Mouse (Mus musculus): ENCODE measurements around the gene Cdc42se2. TPM values are rescaled to one million over a fixed set of nuclear protein-coding genes. Genes with fewer than 3 reads are reported as not detected.

The Cdc42se2 gene
- 100 to 1,000 TPM; 138 to 151 TPM for total RNA-seq (2021)
- long read RNA-seq, transcript Cdc42se2-201 (6 exons, 3,069 nt), result major isoform, 166 of 222 reads
- long read RNA-seq, partial matches to known transcripts, result 3 of 222 reads
- long read RNA-seq, other reads (novel, unspliced or antisense), result 52 of 222 reads

DNA sequence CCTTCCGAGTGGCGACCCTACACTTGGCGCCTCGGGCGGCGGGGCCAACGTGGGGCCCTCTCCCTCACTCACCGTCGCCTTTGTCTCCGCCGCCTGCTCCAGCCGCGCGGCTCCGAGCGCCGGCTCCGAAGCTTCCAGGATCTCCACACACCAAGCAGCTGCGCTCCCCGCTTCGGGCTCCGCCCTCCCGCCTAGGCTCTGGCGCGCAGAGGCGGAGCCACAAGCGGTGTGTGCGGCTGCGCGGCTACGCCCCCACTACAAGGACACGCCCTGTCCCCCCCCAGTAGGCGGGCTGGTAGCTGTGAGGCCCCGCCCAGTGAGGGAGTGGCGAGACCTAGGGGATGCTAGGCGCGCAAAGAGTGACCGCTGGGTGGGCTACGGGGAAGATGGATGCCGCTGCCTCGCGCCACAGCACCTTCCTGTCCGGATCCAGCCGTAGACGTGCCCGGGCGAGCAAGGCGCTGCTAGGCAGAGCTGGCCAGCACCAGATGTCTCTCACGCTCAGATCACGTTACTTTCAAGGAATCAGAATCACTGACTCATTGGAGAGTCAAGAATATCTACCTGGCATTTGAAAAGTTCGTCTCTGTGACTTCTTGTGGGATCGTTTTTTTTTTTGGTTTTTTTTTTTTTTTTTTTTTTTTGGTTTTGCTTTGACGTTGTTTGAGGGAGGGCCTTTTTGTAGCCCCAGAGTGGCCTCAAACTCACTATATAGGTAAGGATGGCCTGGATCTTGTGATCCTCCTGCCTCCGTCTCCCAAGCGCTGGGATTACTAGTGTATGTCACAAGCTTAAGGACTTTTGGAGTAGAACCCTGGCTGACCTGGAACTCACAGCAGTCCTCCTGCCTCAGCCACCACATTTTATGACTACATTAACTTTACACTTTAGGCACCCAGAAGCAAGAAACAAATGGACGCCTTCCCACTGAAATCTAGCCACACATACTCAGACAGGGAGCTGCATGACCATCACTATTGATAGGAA, at the start of gene Cdc42se2:
Cdc42se2 (minus strand) TSS at position 188 of the 987 bp plus-strand sequence.
- peak; percentile 95 to 98 for DNase-seq (ENCODE audit: low spot score in 2 of 2)

DNA sequence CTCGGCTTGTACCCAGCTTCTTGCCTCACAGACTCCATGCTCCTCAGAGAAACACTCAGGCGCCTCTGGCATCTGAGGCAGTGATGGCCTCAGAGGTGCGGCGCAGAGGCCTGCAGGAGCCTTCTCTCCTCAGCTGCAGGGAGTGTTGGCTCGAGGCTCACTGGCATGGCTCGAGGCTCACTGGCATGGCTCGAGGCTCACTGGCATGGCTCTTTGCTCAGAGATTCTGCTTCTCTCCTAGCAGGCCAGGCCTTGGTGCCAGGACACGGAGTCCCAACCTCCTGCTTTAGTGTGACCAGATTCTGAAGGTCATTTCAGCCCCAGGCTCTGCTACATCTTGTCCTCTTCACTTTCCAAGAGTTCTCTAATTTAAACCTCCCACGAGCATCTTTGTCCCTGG, 48.6 kb upstream of the Cdc42se2 start:
- peak; percentile 44 to 60 for DNase-seq (ENCODE audit: low spot score in 2 of 2)

DNA sequence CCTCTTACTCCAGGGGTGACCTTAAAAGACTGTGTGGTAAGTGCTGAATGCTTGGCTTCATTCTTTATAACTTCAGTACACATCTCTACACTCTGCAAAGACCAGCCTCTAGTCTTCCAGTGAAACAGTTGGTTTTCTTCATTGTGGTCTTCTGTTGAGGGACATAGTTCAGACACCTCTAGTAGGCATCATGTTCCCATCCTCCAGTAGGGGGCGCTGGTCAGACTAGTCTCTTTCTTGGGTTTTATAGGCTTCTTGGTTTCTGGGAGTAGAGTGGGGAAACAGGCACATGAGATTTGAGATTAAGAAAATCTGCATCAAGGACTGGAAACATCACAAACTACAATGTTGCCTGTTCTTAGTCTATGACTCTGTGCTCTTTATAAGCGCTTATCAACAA, 47.1 kb upstream of the Cdc42se2 start:
- no peak for DNase-seq (ENCODE audit: low spot score in 2 of 2)

DNA sequence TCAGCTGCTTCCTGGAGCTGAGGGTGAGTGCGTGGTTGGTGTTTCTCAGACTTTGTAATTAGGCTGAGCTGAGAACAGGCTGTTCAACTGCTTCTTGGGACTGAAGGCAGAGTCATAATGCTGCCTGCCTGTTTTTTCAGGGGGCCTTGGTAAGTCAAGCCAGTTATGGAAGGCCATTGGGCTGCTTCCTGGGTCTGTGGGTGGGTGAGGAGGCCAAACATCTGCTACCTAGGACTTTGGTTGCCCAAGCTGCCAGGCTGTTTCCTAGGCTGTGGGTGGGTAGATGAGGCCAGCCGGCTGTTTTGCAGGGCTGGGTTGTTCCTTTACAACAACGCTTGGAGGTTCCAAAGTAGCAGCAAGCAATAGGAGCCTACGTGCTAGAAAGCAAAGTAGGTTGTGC, 46.4 kb upstream of the Cdc42se2 start:
- DNase-seq (ENCODE audit: low spot score in 2 of 2), result peak; percentile 41 to 46

DNA sequence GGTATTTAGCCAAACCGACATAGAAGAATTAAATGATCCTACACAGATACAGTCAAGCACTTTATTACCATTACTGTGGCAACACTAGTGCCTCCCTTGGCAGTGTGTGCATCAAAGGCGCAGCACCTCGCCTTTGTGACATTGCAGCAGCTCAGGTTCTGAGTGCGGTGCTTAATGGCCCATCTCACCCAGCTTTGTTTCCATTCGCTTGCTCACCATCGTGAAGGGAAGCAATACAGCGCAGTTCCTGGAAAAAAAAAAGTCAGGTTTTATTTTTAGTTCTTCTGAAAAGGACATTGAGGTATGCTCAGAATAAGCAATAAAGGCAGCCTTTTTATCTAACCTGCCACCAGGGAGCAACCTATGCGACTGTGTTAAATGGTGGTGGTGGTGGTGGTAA, 39.3 kb upstream of the Cdc42se2 start:
- no peak for DNase-seq (ENCODE audit: low spot score in 2 of 2)

DNA sequence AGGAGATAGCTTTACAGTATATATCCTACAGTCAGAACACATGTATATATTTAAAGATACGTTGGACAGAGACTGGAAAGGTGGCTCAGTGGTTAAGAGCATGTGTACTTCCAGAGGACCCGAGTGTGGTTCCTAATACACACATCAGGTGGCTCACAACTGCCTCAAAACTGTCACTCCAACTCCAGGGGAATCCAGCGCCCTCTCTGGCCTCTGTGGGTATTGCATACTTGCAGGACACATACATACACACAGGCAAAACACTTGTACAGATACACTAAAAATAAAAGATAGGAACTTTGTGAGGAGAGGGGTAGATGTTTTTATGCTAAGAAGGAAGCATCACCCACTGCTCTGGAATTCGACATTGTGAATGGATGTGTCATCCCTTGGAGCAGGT, 38.3 kb upstream of the Cdc42se2 start:
- no peak for DNase-seq (ENCODE audit: low spot score in 2 of 2)

DNA sequence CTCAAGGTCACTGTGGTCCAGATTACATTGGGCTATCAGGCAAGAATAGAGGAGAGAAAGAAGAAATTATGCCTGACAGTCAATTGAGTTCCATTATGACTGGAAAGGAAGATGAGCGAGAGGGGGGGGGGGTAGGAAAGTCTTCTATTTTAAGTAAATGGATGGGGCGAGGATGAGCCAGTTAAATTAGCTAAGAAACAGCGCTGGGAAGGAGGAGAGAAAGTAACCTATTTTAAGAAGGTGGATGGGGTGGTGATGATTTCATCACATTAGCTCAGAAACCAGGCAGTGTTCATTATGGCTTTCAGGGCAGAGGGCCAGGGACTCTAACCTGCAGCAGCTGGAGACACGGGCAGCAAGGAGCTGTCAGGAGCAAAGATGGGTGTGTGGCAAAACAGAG, 36.0 kb upstream of the Cdc42se2 start:
- no peak for DNase-seq (ENCODE audit: low spot score in 2 of 2)

DNA sequence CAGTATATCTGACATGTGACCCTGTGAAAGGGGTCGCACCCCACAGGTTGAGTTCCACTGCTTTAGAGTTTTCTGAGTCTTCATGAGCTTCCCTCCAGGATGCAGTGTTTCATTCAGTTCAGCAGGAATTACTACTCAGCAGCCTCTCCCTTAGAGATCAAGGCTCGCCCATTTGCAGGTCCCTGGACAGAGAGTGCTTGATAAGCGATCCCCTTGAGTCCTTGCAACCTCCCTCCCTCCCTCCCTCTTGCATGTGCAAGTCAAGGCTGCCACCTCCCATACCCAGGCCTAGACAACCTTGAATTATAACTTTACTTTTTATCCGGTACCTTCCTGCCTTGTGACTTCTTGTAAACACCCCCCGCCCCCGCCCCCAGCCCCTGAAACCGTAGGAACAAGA, 32.0 kb upstream of the Cdc42se2 start:
- DNase-seq (ENCODE audit: low spot score in 2 of 2), result no peak

DNA sequence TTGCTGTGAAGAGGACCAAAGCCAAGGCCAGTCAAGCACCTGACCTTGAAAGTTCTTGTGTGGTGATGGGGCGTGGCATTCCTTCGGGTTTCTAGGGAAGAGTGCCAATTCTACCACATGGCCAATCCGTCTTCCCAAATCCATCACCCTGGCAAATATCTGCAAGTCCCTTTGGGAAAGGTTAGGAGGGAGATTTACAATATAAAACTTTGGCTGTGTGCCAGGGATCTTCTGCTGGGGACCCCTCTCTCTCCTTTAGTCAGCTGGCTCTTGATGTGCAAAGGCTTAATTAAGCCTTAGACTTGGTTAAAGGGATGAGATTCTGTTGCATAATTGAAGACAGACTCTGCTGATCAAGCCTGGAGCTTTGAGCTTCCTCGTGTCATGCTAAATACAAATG, 30.0 kb upstream of the Cdc42se2 start:
- no peak for DNase-seq (ENCODE audit: low spot score in 2 of 2)

DNA sequence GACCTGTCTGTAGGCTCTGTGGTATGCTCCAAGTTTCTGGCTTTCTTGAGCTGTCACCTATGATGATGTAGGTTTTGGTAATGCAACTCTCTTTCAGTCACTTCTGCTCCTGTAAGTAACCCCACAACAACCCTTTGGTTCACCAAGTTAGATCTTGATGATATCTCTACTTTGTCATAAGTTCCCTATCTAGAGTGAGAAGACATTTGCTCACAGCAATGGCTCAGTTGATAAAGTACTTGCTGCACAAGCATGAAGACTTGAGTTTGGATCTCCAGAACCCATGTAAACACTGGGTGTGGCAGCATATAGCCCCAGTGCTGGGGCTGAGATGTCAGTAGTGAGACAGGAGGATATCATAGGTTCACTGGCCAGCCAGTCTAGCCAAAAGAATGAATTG, 28.2 kb upstream of the Cdc42se2 start:
- DNase-seq (ENCODE audit: low spot score in 2 of 2), result no peak

DNA sequence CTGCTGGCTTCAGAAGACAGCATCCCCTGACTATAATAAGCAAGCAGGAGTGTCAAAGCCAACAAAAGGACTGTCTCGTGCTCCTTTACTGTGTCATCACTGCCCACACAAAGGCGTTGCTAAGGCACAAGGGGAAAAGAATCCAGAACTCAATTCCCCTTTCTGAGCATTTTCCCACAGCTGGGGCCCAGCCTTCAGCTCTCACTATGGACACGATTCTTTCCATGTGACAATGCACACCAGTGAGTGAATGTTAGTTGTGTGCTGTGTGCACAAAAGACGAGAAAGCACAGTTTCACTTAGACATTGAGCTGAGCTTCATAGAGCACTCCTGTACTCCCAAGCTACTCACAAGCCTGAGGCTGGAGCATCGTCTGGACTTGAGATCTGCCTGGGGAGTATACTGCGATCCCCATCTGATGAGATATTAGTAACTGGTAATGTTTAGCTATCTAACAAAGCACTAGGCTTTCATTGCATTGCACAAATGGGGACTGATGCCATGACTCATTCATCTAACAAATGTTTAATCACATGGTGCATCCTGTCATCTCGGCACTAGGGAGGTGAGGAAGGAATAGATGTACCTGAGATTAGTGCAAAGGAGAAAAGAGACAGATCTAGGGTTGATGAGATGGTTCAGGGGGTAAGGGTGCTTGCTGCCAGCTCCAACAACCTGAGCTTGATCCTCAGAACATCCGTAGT, 25.5 kb upstream of the Cdc42se2 start:
- DNase-seq (ENCODE audit: low spot score in 2 of 2), result peak in 1 of 2 experiments; percentile 29

DNA sequence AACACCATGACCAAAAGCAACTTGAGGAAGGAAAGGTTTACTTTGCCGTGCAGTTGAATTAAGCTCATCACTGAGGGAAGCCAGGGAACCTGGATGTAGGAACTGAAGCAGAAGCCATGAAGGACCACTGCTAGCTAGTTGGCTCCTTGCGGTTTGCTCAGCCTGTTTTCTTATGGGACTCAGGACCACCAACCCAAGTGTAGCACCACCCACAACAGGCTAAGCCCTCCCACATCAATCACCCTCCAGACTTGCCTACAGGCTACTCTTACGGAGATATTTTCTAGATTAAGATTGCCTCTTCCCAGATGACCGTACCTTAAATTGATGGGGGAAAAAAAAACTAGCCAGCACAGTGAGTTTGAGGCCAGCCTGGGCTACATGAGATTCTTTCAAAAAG, 24.8 kb upstream of the Cdc42se2 start:
- no peak for DNase-seq (ENCODE audit: low spot score in 2 of 2)

DNA sequence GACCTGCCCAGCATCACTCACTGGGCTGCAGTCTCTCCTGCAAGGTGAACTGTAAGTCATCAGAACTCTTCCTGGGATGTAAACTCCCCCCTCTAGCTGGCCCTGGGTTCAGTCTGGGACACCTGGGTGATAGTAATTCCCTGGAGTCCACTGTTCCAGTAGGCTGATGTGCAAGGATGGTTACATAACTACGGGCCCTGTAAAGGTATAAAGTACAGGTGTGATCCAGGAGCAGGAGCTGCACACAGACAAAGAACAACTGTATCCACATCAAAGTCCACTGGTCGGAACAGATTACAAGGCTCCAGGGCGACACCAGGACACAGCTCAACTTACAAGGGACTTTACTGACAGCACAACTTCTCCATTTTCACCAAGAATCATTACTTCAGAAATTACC, 23.6 kb upstream of the Cdc42se2 start:
- no peak for DNase-seq (ENCODE audit: low spot score in 2 of 2)

DNA sequence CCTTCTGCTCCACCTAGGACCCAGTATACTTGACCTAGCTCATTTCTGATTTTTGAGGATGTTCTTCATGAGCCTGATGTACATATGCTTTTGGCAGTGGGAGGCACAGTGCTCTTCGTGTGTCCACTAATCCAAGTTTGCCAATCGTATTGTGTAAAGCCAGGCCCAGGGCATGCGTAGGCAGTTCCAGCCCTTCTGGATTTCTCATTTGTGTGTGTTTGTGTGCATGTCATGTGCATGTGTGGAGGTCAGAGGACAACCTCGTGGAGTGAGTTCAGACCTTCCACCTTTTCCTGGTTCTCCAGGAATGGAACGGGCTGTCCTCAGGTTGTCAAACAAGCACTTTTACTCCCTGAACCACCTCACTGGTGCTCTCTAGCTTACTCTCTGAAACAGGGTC, 22.1 kb upstream of the Cdc42se2 start:
- no peak for DNase-seq (ENCODE audit: low spot score in 2 of 2)

DNA sequence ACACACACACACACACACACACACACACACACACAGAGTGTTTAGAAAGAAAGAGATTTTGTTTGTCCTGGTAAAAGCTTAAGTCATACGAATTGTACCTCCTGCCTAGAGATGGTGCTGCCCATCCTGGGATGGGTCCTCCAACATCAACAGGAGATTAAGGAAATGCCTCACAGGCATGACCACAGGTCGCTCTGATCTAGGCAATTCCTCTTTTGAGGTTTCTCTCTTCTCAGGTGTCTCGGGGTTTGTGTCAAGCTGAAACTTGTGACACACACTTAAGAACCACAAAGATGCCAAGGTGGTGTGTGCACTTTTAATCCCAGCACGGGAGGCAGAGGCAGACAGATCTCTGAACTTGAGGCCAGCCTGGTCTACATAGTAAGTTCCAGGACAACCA, 20.7 kb upstream of the Cdc42se2 start:
- DNase-seq (ENCODE audit: low spot score in 2 of 2), result no peak

DNA sequence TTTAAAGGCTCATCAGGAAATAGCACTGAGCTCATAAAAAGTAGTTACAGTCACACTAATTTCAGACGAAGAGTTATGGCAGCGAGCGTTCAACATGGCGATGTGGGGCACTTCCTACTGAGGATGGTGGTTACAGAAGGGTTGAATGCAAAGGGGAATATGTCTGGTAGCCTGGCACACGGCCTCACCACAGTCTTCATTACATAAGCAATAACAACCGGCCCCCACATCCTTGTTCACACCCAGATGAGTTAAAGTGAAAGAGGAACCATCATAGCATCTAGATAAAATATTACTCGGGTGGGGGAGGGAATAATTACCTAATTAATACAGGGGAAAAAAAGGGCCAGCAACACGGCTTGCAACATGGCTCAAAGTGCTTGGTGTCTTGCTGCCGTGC, 20.2 kb upstream of the Cdc42se2 start:
- DNase-seq (ENCODE audit: low spot score in 2 of 2), result no peak

DNA sequence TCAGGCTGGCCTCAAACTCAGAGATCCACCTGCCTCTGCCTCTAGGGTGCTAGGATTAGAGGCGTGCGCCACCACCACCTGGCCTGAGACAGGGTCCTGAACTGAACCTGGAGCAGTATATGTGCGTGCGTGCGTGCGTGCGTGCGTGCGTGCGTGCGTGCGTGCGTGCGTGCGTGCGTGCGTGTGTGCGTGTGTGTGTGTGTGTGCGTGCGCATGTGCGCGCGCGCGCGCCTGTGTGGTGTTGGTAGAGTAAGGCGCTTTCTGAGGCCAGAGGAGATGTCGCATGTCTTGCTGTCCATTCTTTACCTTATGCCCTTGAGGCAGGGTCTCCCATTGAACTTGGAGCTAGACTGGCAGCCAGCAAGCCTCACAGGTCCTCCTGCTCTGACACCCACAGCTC, 19.4 kb upstream of the Cdc42se2 start:
- no peak for DNase-seq (ENCODE audit: low spot score in 2 of 2)

DNA sequence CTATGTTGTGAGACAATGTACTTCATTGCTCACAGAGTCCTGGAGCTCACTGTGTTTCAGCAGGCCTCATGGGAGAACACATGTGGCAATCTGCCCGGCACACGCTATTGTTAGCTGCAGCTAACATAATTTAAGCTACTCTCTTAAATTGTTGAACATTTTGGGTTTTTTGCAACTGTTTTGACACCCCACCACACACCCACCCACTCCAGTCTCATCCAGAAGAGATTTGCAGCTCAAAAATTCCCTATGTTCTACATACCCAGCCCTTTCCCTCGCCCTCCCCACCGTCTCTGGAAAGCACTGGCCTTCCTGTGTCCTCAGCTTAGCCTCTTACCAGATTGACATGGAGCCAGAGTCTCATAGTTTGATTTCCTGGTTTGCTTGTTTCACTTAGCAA, 17.7 kb upstream of the Cdc42se2 start:
- DNase-seq (ENCODE audit: low spot score in 2 of 2), result peak; percentile 62 to 64

DNA sequence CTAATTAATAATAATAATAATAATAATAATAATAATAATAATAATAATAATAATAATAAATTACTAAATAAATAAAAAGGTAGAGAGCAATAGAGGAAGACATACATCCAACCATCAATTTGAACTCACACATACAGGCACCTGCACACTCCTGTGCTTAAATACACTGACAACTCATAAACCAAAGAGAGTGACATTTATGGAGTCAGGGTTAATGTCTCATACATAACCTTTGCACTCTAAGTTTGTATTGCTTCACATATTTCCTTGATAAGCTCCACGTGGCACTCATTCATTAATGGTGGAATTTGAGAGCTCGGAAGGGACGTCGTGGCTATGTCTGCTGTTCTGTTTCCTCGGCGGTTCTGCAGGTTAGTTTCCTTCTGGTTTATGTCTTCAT, 15.1 kb upstream of the Cdc42se2 start:
- no peak for DNase-seq (ENCODE audit: low spot score in 2 of 2)

DNA sequence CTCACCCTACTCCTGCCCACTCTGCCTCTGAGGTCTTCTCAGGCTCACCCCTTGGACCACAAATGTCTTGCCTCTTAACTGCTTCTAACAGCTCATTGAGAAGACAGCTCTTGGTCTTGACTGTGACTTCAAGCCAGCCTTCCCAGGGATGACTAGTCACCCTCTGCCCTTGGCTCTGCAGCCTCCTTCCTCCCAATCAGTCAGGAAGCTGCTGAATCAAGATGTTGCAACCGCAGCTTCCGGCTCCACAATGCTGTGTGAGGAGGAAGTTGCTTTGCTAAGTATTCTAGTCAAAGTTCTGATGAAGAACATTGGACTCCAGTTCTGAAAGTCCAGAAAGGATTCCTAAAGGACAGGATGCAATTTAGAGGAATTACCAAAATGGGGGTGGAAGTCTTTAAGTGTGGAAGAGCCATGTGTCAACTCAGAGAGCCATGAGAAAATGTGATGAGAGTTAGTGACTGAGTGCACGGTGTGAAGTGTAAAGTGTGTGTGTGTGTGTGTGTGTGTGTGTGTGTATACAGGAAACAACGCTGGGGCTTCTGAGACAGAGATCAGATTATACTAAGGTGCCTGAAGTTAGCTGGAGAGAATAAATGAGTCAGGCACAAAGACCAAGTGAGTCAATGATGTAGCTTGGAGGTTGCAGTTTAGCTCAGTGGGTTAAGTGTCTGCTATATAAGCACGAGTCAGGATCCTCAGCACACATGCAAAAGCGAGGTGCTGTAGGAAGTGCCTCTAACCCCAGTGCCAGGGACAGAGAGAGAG, 14.5 kb upstream of the Cdc42se2 start:
- DNase-seq (ENCODE audit: low spot score in 2 of 2), result no peak

DNA sequence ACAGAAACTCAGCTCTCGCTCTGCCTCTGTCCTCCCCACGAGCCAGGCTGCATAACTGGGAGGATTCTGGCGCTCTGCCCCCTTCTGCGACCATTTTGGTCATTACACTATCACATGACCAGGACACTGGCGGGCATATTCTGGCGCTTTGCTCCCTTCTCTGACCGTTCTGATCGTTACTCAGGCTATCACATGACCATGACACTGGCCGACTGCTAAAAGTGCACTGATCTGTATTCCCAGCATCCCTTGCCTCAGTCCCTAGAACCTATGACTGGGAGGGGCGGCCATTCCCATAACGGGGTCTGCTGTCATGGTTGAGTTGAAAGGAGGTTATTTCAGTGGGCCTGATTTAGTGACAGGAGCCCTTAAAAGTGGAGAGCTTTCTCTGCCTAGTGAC, 9.1 kb upstream of the Cdc42se2 start:
- DNase-seq (ENCODE audit: low spot score in 2 of 2), result no peak

All from layer of hippocampus, postnatal 10 days (tissue).